In genomic region chr4:32530421-32530920, GRCm38 (mm10) we compare ENCODE assay signal across 9 mouse cellular contexts.
A peak's percentile ranks its signal among the peaks of the same experiment; 100 is the strongest.
DNase-seq lines count a peak whose midpoint lies in the region; ATAC-seq lines count a peak whose summit lies in the region.
"Had no signal": no experiment of that assay in that cellular context is flagged by ENCODE, and none has a peak within 500 bp of the region (broad histone marks: within the 10 kb centered on the region; RNA-seq: fewer than 3 reads in every experiment).

No protein-coding gene starts in this region.

- no peak overlapping the region for H3K27ac ChIP-seq in kidney, embryonic 15.5 days
- H3K27ac ChIP-seq in embryonic facial prominence, embryonic 13.5 days: peak overlapping the region; percentile 74
- H3K27ac ChIP-seq in hindbrain, embryonic 13.5 days: peak overlapping the region; percentile 97
- H3K27ac ChIP-seq in midbrain, embryonic 15.5 days: peak overlapping the region; percentile 75

- no peak for DNase-seq in kidney, adult 11 months
- DNase-seq in thymus, postnatal 10 days (ENCODE audit: low spot score in 2 of 2): no peak
- no peak for DNase-seq in spleen, postnatal 36 days (ENCODE audit: low spot score in 2 of 2)
- no peak for DNase-seq in kidney, adult 9 months
- DNase-seq: heart, postnatal 4 days had no signal

- no peak overlapping the region for H3K4me3 ChIP-seq in kidney, embryonic 15.5 days (replicated peaks)
- peak overlapping the region; percentile 29 for H3K4me3 ChIP-seq in embryonic facial prominence, embryonic 13.5 days
- peak overlapping the region; percentile 28 for H3K4me3 ChIP-seq in hindbrain, embryonic 13.5 days
- peak overlapping the region; percentile 16 for H3K4me3 ChIP-seq in midbrain, embryonic 15.5 days

- no peak for ATAC-seq in kidney, embryonic 15.5 days (replicated peaks; ENCODE audit: low FRiP score)
- no peak for ATAC-seq in embryonic facial prominence, embryonic 13.5 days (ENCODE audit: insufficient number of reproducible peaks, insufficient read depth, low FRiP score, low TSS enrichment, low read depth)
- ATAC-seq in hindbrain, embryonic 13.5 days (ENCODE audit: low FRiP score): no peak
- peak; percentile 11; the same call in 1 of the 2 replicates for ATAC-seq in midbrain, embryonic 15.5 days (replicated peaks)

- no peak overlapping the region for H3K9ac ChIP-seq in kidney, embryonic 15.5 days
- H3K9ac ChIP-seq in embryonic facial prominence, embryonic 13.5 days: 0 out of 2 replicates have a peak overlapping the region, but pooled peaks have one; percentile 52
- peak overlapping the region; percentile 66 for H3K9ac ChIP-seq in hindbrain, embryonic 13.5 days
- H3K9ac ChIP-seq in midbrain, embryonic 15.5 days: peak overlapping the region; percentile 11; the same call in 1 of the 2 replicates

- no peaks in the 10 kb centered on the region for H3K9me3 ChIP-seq in kidney, embryonic 15.5 days (replicated peaks)
- no peaks in the 10 kb centered on the region for H3K9me3 ChIP-seq in embryonic facial prominence, embryonic 13.5 days
- H3K9me3 ChIP-seq in hindbrain, embryonic 13.5 days: no peaks in the 10 kb centered on the region
- no peaks in the 10 kb centered on the region for H3K9me3 ChIP-seq in midbrain, embryonic 15.5 days

- no peaks in the 10 kb centered on the region for H3K27me3 ChIP-seq in kidney, embryonic 15.5 days
- no peaks in the 10 kb centered on the region for H3K27me3 ChIP-seq in embryonic facial prominence, embryonic 13.5 days
- no peaks in the 10 kb centered on the region for H3K27me3 ChIP-seq in hindbrain, embryonic 13.5 days
- no peaks in the 10 kb centered on the region for H3K27me3 ChIP-seq in midbrain, embryonic 15.5 days (replicated peaks)

- 59% methylated on average over 9 of the region's 9 CpGs for WGBS in kidney, embryonic 15.5 days
- 50% methylated on average over 9 of the region's 9 CpGs for WGBS in embryonic facial prominence, embryonic 13.5 days
- 12% methylated on average over 9 of the region's 9 CpGs for WGBS in hindbrain, embryonic 13.5 days
- WGBS in midbrain, embryonic 15.5 days: 14% methylated on average over 9 of the region's 9 CpGs

- H3K4me2 ChIP-seq in kidney, embryonic 15.5 days: peak overlapping the region; percentile 58
- peak overlapping the region; percentile 64 for H3K4me2 ChIP-seq in embryonic facial prominence, embryonic 13.5 days
- H3K4me2 ChIP-seq in hindbrain, embryonic 13.5 days: peak overlapping the region; percentile 56
- H3K4me2 ChIP-seq in midbrain, embryonic 15.5 days: peak overlapping the region; percentile 51

- H3K4me1 ChIP-seq in kidney, embryonic 15.5 days: peaks cover 32% of the 10 kb centered on the region
- H3K4me1 ChIP-seq in embryonic facial prominence, embryonic 13.5 days: peaks cover 50% of the 10 kb centered on the region
- peaks cover 86% of the 10 kb centered on the region for H3K4me1 ChIP-seq in hindbrain, embryonic 13.5 days (replicated peaks)
- H3K4me1 ChIP-seq in midbrain, embryonic 15.5 days: peaks cover 64% of the 10 kb centered on the region

- H3K36me3 ChIP-seq in kidney, embryonic 15.5 days: no peaks in the 10 kb centered on the region
- H3K36me3 ChIP-seq in embryonic facial prominence, embryonic 13.5 days: no peaks in the 10 kb centered on the region
- no peaks in the 10 kb centered on the region for H3K36me3 ChIP-seq in hindbrain, embryonic 13.5 days
- H3K36me3 ChIP-seq in midbrain, embryonic 15.5 days (replicated peaks): no peaks in the 10 kb centered on the region
